Mouse (Mus musculus): ENCODE data around the gene Rmnd1. TPM values are rescaled to one million over a fixed set of nuclear protein-coding genes. Genes with fewer than 3 reads are reported as not detected.

Gene Rmnd1
- polyA plus RNA-seq, 1 experiment = 19.0 TPM

DNA sequence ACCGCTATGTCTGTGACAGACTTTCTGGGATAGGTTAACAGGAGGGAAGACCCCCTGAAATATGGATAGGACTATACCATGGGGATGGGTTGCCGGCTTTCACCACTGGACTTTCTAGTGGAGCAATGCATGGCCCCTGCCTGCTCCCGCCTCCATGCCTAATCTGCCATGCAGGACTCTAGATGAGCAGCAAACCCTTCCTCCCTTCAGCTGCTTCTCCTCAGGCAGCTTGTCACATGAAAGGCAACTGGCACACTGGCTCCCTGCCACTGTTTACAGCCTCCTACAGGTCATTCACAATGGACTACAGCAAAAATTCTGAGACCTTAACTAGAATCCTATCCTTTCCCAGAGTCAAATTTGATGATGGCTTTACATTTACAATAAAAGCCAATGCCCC, 1.4 kb downstream of the Rmnd1 start:
- Histone ChIP-seq H3K27me3 (ENCODE audit: control insufficient read depth, insufficient read depth, low read length) (no peaks in the 10 kb centered on the region), H3K4me3 (ENCODE audit: extremely low read depth, insufficient read depth, insufficient read length) (no peak overlapping the region), H3K27ac (ENCODE audit: insufficient read depth, low read length) (peak overlapping the region; percentile 52), H3K36me3 (ENCODE audit: control insufficient read depth, insufficient read depth, low read length) (peaks cover 5% of the 10 kb centered on the region), H3K4me1 (ENCODE audit: control insufficient read depth, insufficient read depth, insufficient read length) (peaks cover 9% of the 10 kb centered on the region; the same call in 1 of the 2 replicates)
- 94% methylated on average over 3 of the region's 3 CpGs for WGBS
- DNase-seq (ENCODE audit: low read depth in 1 of 2, low spot score in 2 of 2) = no peak
- no peak for TF ChIP-seq CTCF (IDR thresholded peaks at IDR 0.05; ENCODE audit: extremely low read depth, insufficient read depth, insufficient read length, insufficient replicate concordance)
- no peak for TF ChIP-seq POLR2A (IDR thresholded peaks at IDR 0.05; ENCODE audit: low read depth, low read length)

DNA sequence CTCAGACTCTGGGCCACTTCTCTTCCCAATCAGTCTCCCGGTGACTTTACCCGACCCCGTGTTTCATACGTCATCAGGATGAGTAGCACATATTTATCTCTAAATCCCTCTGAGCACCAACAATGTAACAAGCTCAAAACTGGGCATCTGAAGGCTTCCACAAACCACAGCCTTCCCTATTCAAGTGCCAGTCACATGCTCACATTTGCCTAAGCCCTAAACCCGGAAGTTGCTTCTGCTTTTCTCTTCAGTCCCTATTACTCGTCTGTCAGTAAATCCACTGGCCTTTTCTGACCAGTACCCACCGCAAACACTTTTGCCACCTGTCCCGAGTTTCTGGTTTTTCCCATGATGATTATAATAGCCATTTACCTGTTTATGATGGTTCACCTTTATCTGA, 1.8 kb downstream of the Rmnd1 start:
- H3K27me3 ChIP-seq (ENCODE audit: control insufficient read depth, insufficient read depth, low read length) = no peaks in the 10 kb centered on the region
- peaks cover 9% of the 10 kb centered on the region; the same call in 1 of the 2 replicates for H3K4me1 ChIP-seq (ENCODE audit: control insufficient read depth, insufficient read depth, insufficient read length)
- WGBS = 61% methylated on average over 8 of the region's 8 CpGs
- H3K4me3 ChIP-seq (ENCODE audit: extremely low read depth, insufficient read depth, insufficient read length) = no peak overlapping the region
- H3K36me3 ChIP-seq (ENCODE audit: control insufficient read depth, insufficient read depth, low read length) = peaks cover 8% of the 10 kb centered on the region
- H3K27ac ChIP-seq (ENCODE audit: insufficient read depth, low read length) = peak overlapping the region; percentile 52; the same call in 1 of the 2 replicates
- no peak for TF ChIP-seq CTCF (IDR thresholded peaks at IDR 0.05; ENCODE audit: extremely low read depth, insufficient read depth, insufficient read length, insufficient replicate concordance)
- TF ChIP-seq POLR2A (IDR thresholded peaks at IDR 0.05; ENCODE audit: low read depth, low read length) = no peak
- DNase-seq (ENCODE audit: low read depth in 1 of 2, low spot score in 2 of 2) = peak in 1 of 2 experiments; percentile 29

DNA sequence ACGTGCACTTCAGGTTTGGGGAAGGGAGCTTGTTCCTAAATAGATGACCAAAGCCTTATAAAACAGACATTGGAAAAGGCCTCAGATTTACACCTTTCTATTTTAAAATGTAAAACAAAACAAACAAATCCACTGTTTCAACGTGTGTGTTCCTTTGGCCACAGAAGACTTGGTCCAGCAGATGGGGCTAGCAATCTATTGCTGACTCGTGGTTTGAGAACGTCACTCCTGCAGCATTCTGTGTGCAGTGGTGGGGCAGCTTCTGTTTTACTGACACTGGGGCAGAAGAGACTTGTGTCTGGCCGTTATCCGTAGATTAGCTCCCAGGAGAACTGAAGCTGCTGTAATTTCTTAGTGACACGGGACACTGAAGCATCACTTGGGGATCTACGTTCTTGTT, 6.9 kb downstream of the Rmnd1 start:
- 69% methylated on average over 8 of the region's 8 CpGs for WGBS
- Histone ChIP-seq H3K4me1 (ENCODE audit: control insufficient read depth, insufficient read depth, insufficient read length) (no peaks in the 10 kb centered on the region), H3K27ac (ENCODE audit: insufficient read depth, low read length) (no peak overlapping the region), H3K4me3 (ENCODE audit: extremely low read depth, insufficient read depth, insufficient read length) (no peak overlapping the region), H3K27me3 (ENCODE audit: control insufficient read depth, insufficient read depth, low read length) (no peaks in the 10 kb centered on the region), H3K36me3 (ENCODE audit: control insufficient read depth, insufficient read depth, low read length) (peaks cover 16% of the 10 kb centered on the region)
- DNase-seq (ENCODE audit: low read depth in 1 of 2, low spot score in 2 of 2) = no peak
- TF ChIP-seq CTCF (IDR thresholded peaks at IDR 0.05; ENCODE audit: extremely low read depth, insufficient read depth, insufficient read length, insufficient replicate concordance) (peak; percentile 17; the same call in 1 of the 2 replicates), POLR2A (IDR thresholded peaks at IDR 0.05; ENCODE audit: low read depth, low read length) (no peak)

DNA sequence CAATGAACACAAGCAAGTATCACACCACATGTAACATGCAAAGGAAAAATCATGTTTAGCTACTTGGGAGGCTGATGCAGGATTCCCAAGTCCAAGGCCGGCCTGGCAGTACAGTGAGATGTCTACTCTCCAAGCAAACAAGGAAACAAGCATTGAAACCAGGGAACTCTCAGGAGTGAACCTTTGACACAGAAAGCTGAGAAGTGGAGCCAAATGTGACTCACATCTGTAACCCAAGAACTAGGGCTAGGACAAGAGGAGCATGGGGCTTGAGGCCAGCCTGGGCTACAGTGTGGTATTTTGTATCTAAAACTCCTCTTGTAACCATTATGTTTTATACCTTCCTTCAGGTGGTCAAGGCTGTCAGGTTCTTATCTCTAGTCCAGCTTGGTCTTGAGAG, 25.0 kb downstream of the Rmnd1 start:
- peaks cover 21% of the 10 kb centered on the region for H3K36me3 ChIP-seq (ENCODE audit: control insufficient read depth, insufficient read depth, low read length)
- no peaks in the 10 kb centered on the region for H3K27me3 ChIP-seq (ENCODE audit: control insufficient read depth, insufficient read depth, low read length)
- TF ChIP-seq CTCF (IDR thresholded peaks at IDR 0.05; ENCODE audit: extremely low read depth, insufficient read depth, insufficient read length, insufficient replicate concordance) (no peak), POLR2A (IDR thresholded peaks at IDR 0.05; ENCODE audit: low read depth, low read length) (no peak)
- WGBS = 94% methylated on average over 1 of the region's 1 CpGs
- H3K27ac ChIP-seq (ENCODE audit: insufficient read depth, low read length) = no peak overlapping the region
- no peaks in the 10 kb centered on the region for H3K4me1 ChIP-seq (ENCODE audit: control insufficient read depth, insufficient read depth, insufficient read length)
- no peak overlapping the region for H3K4me3 ChIP-seq (ENCODE audit: extremely low read depth, insufficient read depth, insufficient read length)
- no peak for DNase-seq (ENCODE audit: low read depth in 1 of 2, low spot score in 2 of 2)

GRCm38 (mm10) chr10:4405511-4405910, 26.7 kb downstream of the Rmnd1 start:
- H3K4me3 ChIP-seq (ENCODE audit: extremely low read depth, insufficient read depth, insufficient read length) = no peak overlapping the region
- no peak for TF ChIP-seq POLR2A (IDR thresholded peaks at IDR 0.05; ENCODE audit: low read depth, low read length)
- no peak for TF ChIP-seq CTCF (IDR thresholded peaks at IDR 0.05; ENCODE audit: extremely low read depth, insufficient read depth, insufficient read length, insufficient replicate concordance)
- H3K27me3 ChIP-seq (ENCODE audit: control insufficient read depth, insufficient read depth, low read length) = no peaks in the 10 kb centered on the region
- 88% methylated on average over 5 of the region's 5 CpGs for WGBS
- no peak for DNase-seq (ENCODE audit: low read depth in 1 of 2, low spot score in 2 of 2)
- no peak overlapping the region for H3K27ac ChIP-seq (ENCODE audit: insufficient read depth, low read length)
- peaks cover 18% of the 10 kb centered on the region for H3K36me3 ChIP-seq (ENCODE audit: control insufficient read depth, insufficient read depth, low read length)
- no peaks in the 10 kb centered on the region for H3K4me1 ChIP-seq (ENCODE audit: control insufficient read depth, insufficient read depth, insufficient read length)

GRCm38 (mm10) chr10:4404895-4405491, 27.2 kb downstream of the Rmnd1 start:
- 65% methylated on average over 5 of the region's 5 CpGs for WGBS
- Histone ChIP-seq H3K4me3 (ENCODE audit: extremely low read depth, insufficient read depth, insufficient read length) (no peak overlapping the region), H3K27me3 (ENCODE audit: control insufficient read depth, insufficient read depth, low read length) (no peaks in the 10 kb centered on the region), H3K4me1 (ENCODE audit: control insufficient read depth, insufficient read depth, insufficient read length) (no peaks in the 10 kb centered on the region), H3K36me3 (ENCODE audit: control insufficient read depth, insufficient read depth, low read length) (peaks cover 17% of the 10 kb centered on the region), H3K27ac (ENCODE audit: insufficient read depth, low read length) (no peak overlapping the region)
- peak in 1 of 2 experiments; percentile 21 for DNase-seq (ENCODE audit: low read depth in 1 of 2, low spot score in 2 of 2)
- TF ChIP-seq CTCF (IDR thresholded peaks at IDR 0.05; ENCODE audit: extremely low read depth, insufficient read depth, insufficient read length, insufficient replicate concordance) (peak; percentile 35; the same call in 1 of the 2 replicates), POLR2A (IDR thresholded peaks at IDR 0.05; ENCODE audit: low read depth, low read length) (no peak)

- 84% methylated on average over 5 of the region's 5 CpGs for WGBS
- H3K36me3 ChIP-seq (ENCODE audit: control insufficient read depth, insufficient read depth, low read length) = peaks cover 4% of the 10 kb centered on the region; the same call in 1 of the 2 replicates
- TF ChIP-seq POLR2A (IDR thresholded peaks at IDR 0.05; ENCODE audit: low read depth, low read length) (no peak), CTCF (IDR thresholded peaks at IDR 0.05; ENCODE audit: extremely low read depth, insufficient read depth, insufficient read length, insufficient replicate concordance) (no peak)
Measured at GRCm38 (mm10) chr10:4398058-4398457, 34.1 kb downstream of the Rmnd1 start.

More at GRCm38 (mm10) chr10:4398058-4398457, 34.1 kb downstream of the Rmnd1 start:
- no peak for DNase-seq (ENCODE audit: low read depth in 1 of 2, low spot score in 2 of 2)
- no peaks in the 10 kb centered on the region for H3K27me3 ChIP-seq (ENCODE audit: control insufficient read depth, insufficient read depth, low read length)
- no peak overlapping the region for H3K27ac ChIP-seq (ENCODE audit: insufficient read depth, low read length)
- 0 out of 2 replicates have a peak, but pooled peaks cover 2% of the 10 kb centered on the region for H3K4me1 ChIP-seq (ENCODE audit: control insufficient read depth, insufficient read depth, insufficient read length)
- no peak overlapping the region for H3K4me3 ChIP-seq (ENCODE audit: extremely low read depth, insufficient read depth, insufficient read length)
